In genomic region chr10:84386625-84387242, GRCm38 (mm10) we compare ENCODE assay signal across 16 mouse cellular contexts. TPM values are rescaled to one million over a fixed set of nuclear protein-coding genes. Genes with fewer than 3 reads are reported as not detected.
A peak's percentile ranks its signal among the peaks of the same experiment; 100 is the strongest.
DNase-seq lines count a peak whose midpoint lies in the region; ATAC-seq and TF ChIP-seq lines count a peak whose summit lies in the region.
"Had no signal": no experiment of that assay in that cellular context is flagged by ENCODE, and none has a peak within 500 bp of the region (broad histone marks: within the 10 kb centered on the region; RNA-seq: fewer than 3 reads in every experiment).

No protein-coding gene starts in this region.

- peak overlapping the region; percentile 79 for H3K27ac ChIP-seq in cerebellum, adult 2 months (ENCODE audit: insufficient read depth, low read length)
- peak overlapping the region; percentile 24; the same call in 1 of the 2 replicates for H3K27ac ChIP-seq in hindbrain, embryonic 13.5 days
- H3K27ac ChIP-seq in hindbrain, embryonic 14.5 days, result no peak overlapping the region
- peak overlapping the region; percentile 66 for H3K27ac ChIP-seq in neural tube, embryonic 13.5 days (replicated peaks)
- peak overlapping the region; percentile 71; the same call in 1 of the 2 replicates for H3K27ac ChIP-seq in hindbrain, postnatal 0 days
- H3K27ac ChIP-seq: embryonic facial prominence, embryonic 15.5 days; neural tube, embryonic 12.5 days had no signal

- TF ChIP-seq CTCF in cerebellum, adult 2 months (IDR thresholded peaks at IDR 0.05; ENCODE audit: borderline replicate concordance, insufficient read depth, low read depth, low read length), result no peak
- no peak for TF ChIP-seq CTCF in hindbrain, postnatal 0 days (IDR thresholded peaks at IDR 0.05; ENCODE audit: low read depth)

- H3K9me3 ChIP-seq in hindbrain, embryonic 13.5 days, result no peaks in the 10 kb centered on the region
- H3K9me3 ChIP-seq in hindbrain, embryonic 14.5 days (ENCODE audit: control insufficient read depth, low read length), result no peaks in the 10 kb centered on the region
- H3K9me3 ChIP-seq in neural tube, embryonic 13.5 days, result no peaks in the 10 kb centered on the region
- H3K9me3 ChIP-seq in hindbrain, postnatal 0 days (ENCODE audit: low read length), result no peaks in the 10 kb centered on the region
- H3K9me3 ChIP-seq: embryonic facial prominence, embryonic 15.5 days; intestine, embryonic 15.5 days; limb, embryonic 10.5 days; megakaryocyte, embryonic 14.5 days; neural tube, embryonic 12.5 days had no signal

- WGBS in cerebellum, adult 2 months, result 64% methylated on average over 13 of the region's 13 CpGs
- 55% methylated on average over 13 of the region's 13 CpGs for WGBS in hindbrain, embryonic 13.5 days
- 55% methylated on average over 13 of the region's 13 CpGs for WGBS in hindbrain, embryonic 14.5 days
- 41% methylated on average over 13 of the region's 13 CpGs for WGBS in neural tube, embryonic 13.5 days
- 63% methylated on average over 13 of the region's 13 CpGs for WGBS in hindbrain, postnatal 0 days

- no peak overlapping the region for H3K4me2 ChIP-seq in hindbrain, embryonic 13.5 days
- H3K4me2 ChIP-seq in hindbrain, embryonic 14.5 days (replicated peaks), result no peak overlapping the region
- H3K4me2 ChIP-seq in neural tube, embryonic 13.5 days, result no peak overlapping the region
- no peak overlapping the region for H3K4me2 ChIP-seq in hindbrain, postnatal 0 days (ENCODE audit: low read depth, low read length)
- H3K4me2 ChIP-seq: embryonic facial prominence, embryonic 15.5 days; intestine, embryonic 15.5 days; neural tube, embryonic 12.5 days had no signal

- H3K4me3 ChIP-seq in cerebellum, adult 2 months (replicated peaks; ENCODE audit: insufficient read depth, low read depth, low read length), result no peak overlapping the region
- no peak overlapping the region for H3K4me3 ChIP-seq in hindbrain, embryonic 13.5 days
- H3K4me3 ChIP-seq in hindbrain, embryonic 14.5 days (replicated peaks; ENCODE audit: low read length), result no peak overlapping the region
- no peak overlapping the region for H3K4me3 ChIP-seq in neural tube, embryonic 13.5 days
- no peak overlapping the region for H3K4me3 ChIP-seq in hindbrain, postnatal 0 days (ENCODE audit: low read length)
- H3K4me3 ChIP-seq: embryonic facial prominence, embryonic 15.5 days; intestine, embryonic 15.5 days; limb, embryonic 10.5 days; megakaryocyte, embryonic 14.5 days; neural tube, embryonic 12.5 days had no signal

- no peaks in the 10 kb centered on the region for H3K27me3 ChIP-seq in cerebellum, adult 2 months (ENCODE audit: control insufficient read depth, insufficient read depth, low read length)
- H3K27me3 ChIP-seq in hindbrain, embryonic 13.5 days, result no peaks in the 10 kb centered on the region
- H3K27me3 ChIP-seq in hindbrain, embryonic 14.5 days (ENCODE audit: control insufficient read depth, insufficient read depth, low read length), result no peaks in the 10 kb centered on the region
- no peaks in the 10 kb centered on the region for H3K27me3 ChIP-seq in neural tube, embryonic 13.5 days
- no peaks in the 10 kb centered on the region for H3K27me3 ChIP-seq in hindbrain, postnatal 0 days (ENCODE audit: insufficient read depth, low read length)
- H3K27me3 ChIP-seq: embryonic facial prominence, embryonic 15.5 days; intestine, embryonic 15.5 days; neural tube, embryonic 12.5 days had no signal

- TF ChIP-seq POLR2A in cerebellum, adult 2 months (IDR thresholded peaks at IDR 0.05; ENCODE audit: borderline replicate concordance, insufficient read depth, low read length), result no peak

- peaks cover 54% of the 10 kb centered on the region for H3K4me1 ChIP-seq in cerebellum, adult 2 months (ENCODE audit: control insufficient read depth, insufficient read depth, low read length)
- peaks cover 69% of the 10 kb centered on the region for H3K4me1 ChIP-seq in hindbrain, embryonic 13.5 days (replicated peaks)
- H3K4me1 ChIP-seq in hindbrain, embryonic 14.5 days (replicated peaks; ENCODE audit: control insufficient read depth, insufficient read depth, low read length), result peaks cover 54% of the 10 kb centered on the region
- H3K4me1 ChIP-seq in neural tube, embryonic 13.5 days (replicated peaks), result peaks cover 70% of the 10 kb centered on the region
- peaks cover 34% of the 10 kb centered on the region for H3K4me1 ChIP-seq in hindbrain, postnatal 0 days (ENCODE audit: insufficient read depth, low read length)

- peaks cover 5% of the 10 kb centered on the region; the same call in 1 of the 2 replicates for H3K36me3 ChIP-seq in hindbrain, embryonic 13.5 days
- H3K36me3 ChIP-seq in hindbrain, embryonic 14.5 days (replicated peaks; ENCODE audit: control insufficient read depth, insufficient read depth), result peaks cover 3% of the 10 kb centered on the region; the same call in 1 of the 2 replicates
- peaks cover 10% of the 10 kb centered on the region; the same call in 1 of the 2 replicates for H3K36me3 ChIP-seq in neural tube, embryonic 13.5 days
- no peaks in the 10 kb centered on the region for H3K36me3 ChIP-seq in hindbrain, postnatal 0 days (ENCODE audit: insufficient read depth, low read length)
- H3K36me3 ChIP-seq: embryonic facial prominence, embryonic 15.5 days; intestine, embryonic 15.5 days; limb, embryonic 10.5 days had no signal

- ATAC-seq in hindbrain, embryonic 13.5 days (ENCODE audit: low FRiP score), result no peak
- ATAC-seq in hindbrain, embryonic 14.5 days (ENCODE audit: low FRiP score), result no peak
- no peak for ATAC-seq in neural tube, embryonic 13.5 days (ENCODE audit: low read depth)
- ATAC-seq in hindbrain, postnatal 0 days, result no peak
- ATAC-seq: activated CD4-positive, CD25-positive, alpha-beta regulatory T cell, adult 4 months; intestine, embryonic 15.5 days had no signal

- H3K9ac ChIP-seq in hindbrain, embryonic 13.5 days, result no peak overlapping the region
- H3K9ac ChIP-seq in hindbrain, embryonic 14.5 days, result no peak overlapping the region
- H3K9ac ChIP-seq in neural tube, embryonic 13.5 days, result no peak overlapping the region
- H3K9ac ChIP-seq in hindbrain, postnatal 0 days (replicated peaks; ENCODE audit: low read length), result no peak overlapping the region; the same call in 1 of the 2 replicates
- H3K9ac ChIP-seq: embryonic facial prominence, embryonic 15.5 days; intestine, embryonic 15.5 days; neural tube, embryonic 12.5 days had no signal

- DNase-seq in cerebellum, adult 2 months, result peak in 1 of 2 experiments; percentile 41
- no peak for DNase-seq in cerebellum, adult 8-10 months
- no peak for DNase-seq in hindbrain, embryonic 14.5 days (ENCODE audit: low spot score)
- DNase-seq in neural tube, embryonic 10.5 days (ENCODE audit: extremely low spot score, low spot score), result no peak
- DNase-seq in hindbrain, postnatal 0 days (ENCODE audit: low spot score), result no peak
- no peak for DNase-seq in thymus, postnatal 25 days
- DNase-seq: gastrocnemius, postnatal 10 days; thymus, adult 2 months had no signal

RNA-seq across cellular contexts. Expression of gene Nuak1, which starts 53.7 kb away (rescaled TPM):
- polyA plus RNA-seq in cerebellum, adult 2 months (2012; rRNA removed), result 39.8 and 41.5 TPM in 2 replicates
- polyA plus RNA-seq in hindbrain, embryonic 13.5 days (2015; fragmentation: Nextera tagmentation; extraction: Ambion mirVana), result 4.6 and 4.8 TPM in 2 replicates
- polyA plus RNA-seq in hindbrain, embryonic 14.5 days (2014; fragmentation: Nextera tagmentation; extraction: Ambion mirVana), result 4.9 TPM in 2 replicates
- polyA plus RNA-seq in neural tube, embryonic 13.5 days (2015; fragmentation: Nextera tagmentation; extraction: Ambion mirVana), result 5.4 and 5.7 TPM in 2 replicates
- total RNA-seq in hindbrain, postnatal 0 days (2014; rRNA removed), result 22.7 and 23.3 TPM in 2 replicates
- 3.0 and 3.1 TPM in 2 replicates for polyA plus RNA-seq in hindbrain, postnatal 0 days (2015; fragmentation: Nextera tagmentation; extraction: Ambion mirVana)
- polyA plus RNA-seq: activated CD4-positive, CD25-positive, alpha-beta regulatory T cell, adult 4 months had no signal
